Mouse (Mus musculus) ovary, adult 18-20 months (tissue): ENCODE data around the gene Mef2c.
A peak's percentile ranks its signal among the peaks of the same experiment; 100 is the strongest.

ENCODE experiments used
- DNase-seq: peaks from one replicate; pipeline ENCODE4 v3.0.0; 2022; ENCODE audit warnings: low spot score, mixed read lengths

Mef2c gene

DNA sequence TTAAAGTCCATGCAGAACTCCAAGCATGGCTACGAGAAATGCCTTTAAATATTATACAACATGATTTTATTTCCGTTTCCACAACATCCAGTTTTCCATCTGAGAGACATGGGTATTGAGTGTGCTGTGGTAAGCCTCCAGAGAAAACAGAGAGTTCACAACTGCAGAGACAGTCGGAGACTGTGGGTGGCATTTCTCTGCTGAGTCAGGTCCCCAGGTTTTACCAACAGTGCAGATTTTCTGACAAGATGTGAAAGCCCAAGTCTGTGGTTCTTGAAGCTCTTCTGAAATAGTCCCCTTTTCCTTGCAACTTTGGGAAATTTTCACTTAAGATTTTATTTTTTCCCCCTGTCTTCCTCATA lies 105.7 kb downstream of the Mef2c start:
- no peak for DNase-seq

- no peak for DNase-seq
Observed at GRCm38 (mm10) chr13:83610124-83610523, 106.3 kb downstream of the Mef2c start.

- no peak for DNase-seq
Observed at GRCm38 (mm10) chr13:83612195-83612594, 108.4 kb downstream of the Mef2c start.

DNA sequence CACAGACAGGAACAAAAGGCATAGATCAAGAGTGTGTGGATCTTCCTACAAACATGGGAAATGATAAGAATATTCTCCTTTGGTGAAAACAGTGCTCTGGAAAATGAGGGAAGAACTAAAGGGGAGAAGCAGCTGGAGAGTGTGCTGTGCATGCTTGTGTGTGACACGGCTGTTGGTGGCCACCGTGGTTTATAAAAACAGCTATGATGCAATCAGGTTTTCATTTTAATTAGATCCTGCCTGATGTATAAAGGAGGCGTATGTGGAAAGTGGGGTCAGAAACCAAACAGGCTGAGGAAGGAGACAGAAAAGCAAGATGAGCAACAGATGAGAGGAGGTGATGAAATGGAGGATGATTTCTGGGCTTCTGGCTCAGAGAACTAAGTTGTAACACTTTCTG lies 112.0 kb downstream of the Mef2c start:
- no peak for DNase-seq

DNA sequence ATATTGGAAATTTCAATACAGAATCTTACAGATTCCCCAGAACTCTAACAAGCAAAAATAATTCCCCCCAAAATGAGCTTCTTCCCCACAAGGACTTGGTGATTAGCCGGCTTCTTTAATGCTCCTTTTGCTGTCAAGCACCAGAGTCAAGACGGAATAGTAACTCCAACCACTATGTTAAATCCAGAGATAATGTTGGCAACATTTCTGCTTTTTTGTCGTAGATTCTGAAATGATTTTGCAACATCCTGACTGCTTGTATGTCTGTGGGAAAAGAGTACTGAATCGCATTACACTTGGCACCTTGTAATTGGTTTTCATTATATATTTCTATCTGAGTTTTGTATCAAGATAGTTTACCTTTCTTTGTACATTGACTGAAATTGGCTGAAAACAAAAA lies 120.8 kb downstream of the Mef2c start:
- no peak for DNase-seq

- DNase-seq, result no peak
Observed at GRCm38 (mm10) chr13:83627429-83627828, 123.6 kb downstream of the Mef2c start.

DNA sequence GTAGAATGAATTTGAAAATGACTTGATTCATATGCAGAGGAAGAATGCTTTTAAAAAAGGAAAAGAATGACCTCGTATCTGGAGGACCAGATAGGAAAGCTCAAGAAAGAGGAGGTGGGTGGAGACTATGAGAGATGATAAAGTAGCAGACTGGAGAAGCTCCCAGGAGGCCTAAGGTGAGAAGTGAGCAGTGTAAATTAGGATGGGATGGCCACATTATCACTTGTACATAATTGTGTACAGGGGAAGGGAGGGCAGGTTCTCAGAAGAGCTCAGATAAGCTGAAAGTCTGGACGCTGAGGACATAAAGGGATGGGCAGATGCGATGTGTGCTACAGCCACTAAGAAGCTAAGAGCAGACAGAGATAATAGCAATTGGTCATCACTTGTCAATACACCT lies 124.3 kb downstream of the Mef2c start:
- DNase-seq, result no peak

GRCm38 (mm10) chr13:83633155-83633554 lies 129.3 kb downstream of the Mef2c start:
- DNase-seq, result no peak

- no peak for DNase-seq
Observed at GRCm38 (mm10) chr13:83635218-83635617, 131.4 kb downstream of the Mef2c start.

DNA sequence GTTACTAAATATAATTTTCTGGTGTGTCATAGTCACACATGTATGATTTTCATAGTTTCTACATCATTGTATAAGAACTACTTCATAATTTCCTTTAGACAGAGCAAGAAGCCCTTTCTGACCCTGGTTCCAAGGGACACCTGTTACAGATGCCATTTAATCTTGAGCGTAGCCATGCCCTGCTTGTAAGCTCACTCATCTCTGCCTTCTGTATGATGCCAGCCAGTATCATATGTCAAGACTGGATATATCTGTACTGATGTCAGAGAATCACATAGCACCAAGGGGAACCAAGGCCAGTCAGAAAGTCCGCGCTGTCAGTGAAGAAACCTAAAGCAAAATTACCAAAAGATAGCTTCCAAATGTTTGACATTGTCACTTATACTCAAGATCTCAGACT lies 133.8 kb downstream of the Mef2c start:
- DNase-seq, result no peak

DNA sequence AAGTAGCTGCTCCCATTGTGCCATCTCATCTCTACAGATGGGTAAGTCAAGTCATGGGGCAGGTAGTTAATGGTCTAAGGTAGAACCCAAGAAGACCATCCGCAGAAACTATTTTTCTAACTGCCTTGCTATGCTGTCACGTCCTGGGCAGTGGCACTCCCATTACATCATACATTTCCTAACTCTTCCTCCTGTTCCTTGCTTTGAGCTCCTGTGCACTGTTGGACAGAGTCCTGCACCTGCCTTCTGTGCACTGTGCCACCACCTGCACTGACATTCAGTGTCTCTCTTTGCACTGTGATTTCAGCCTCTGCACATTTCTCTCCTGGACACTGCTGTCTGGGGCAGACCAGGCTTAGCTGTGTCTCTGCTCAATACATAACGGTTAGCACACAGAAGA lies 134.9 kb downstream of the Mef2c start:
- DNase-seq, result no peak

DNA sequence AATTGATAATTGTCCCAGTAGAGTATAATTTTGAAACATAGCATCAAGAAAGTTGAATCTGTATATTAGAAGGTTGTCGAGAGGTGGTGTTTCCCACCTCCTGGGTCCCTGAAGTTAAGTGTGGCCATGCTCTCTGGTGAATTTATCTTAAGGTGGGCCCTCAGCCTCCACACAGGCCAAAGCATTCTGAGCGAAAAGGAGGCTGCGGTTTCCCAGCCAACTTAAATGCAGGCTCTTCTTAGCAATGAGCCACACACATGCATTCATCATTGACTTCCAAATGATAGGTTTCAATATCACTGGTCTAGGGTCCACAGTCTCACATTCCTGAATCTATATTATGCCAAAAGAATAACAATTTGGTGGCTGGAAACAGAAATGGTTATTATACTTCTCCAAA lies 145.2 kb downstream of the Mef2c start:
- no peak for DNase-seq

DNA sequence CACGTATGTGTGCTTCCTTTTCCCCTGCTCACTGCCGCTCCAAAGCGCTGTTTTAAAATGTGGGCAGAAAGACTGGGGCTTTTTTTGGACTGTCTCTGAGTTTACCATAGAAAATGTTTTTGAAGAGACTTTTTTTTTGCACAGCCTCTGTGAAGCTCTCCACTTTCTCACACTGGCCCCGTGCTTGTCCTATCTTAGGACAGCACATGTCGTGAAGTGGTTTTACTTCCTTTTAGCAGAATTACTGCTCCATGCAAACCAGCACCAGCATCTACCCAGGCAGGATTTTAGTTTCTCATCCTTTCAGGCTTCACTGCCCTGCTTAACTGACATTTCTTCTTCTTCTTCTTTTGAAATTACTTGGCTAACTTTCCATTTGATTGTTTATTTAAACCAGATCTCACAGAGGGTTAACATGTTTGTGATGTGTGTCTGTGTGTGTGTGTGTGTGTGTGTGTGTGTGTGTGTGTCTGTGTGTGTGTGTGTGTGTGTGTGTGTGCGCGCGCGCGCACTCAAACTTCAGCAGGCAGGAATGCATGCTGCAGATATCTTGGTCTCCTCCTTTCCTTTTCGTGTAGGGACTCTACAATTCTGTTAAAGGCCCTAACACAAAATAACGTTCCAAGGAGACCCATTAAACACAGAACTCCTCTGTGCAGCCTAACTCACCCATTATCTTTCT lies 146.1 kb downstream of the Mef2c start:
- no peak for DNase-seq

DNA sequence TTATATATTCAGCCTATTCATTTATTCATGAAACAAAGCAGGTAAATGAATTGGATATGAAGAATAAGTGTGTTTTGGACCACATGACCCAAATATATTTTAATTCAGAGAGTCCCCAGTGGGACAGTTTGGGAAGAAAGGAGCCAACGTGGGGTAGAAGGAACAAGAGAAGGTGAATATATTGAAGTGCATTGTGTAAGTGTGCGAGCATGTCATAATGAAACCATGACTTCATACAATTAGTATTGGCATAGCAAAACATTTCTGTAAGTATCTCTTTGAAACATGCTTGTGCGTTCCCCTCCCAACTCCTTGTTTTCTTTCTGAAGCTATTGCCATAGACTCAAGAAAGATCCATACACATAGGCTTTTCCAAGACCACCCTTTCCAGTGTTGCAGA lies 147.0 kb downstream of the Mef2c start:
- DNase-seq, result no peak

- DNase-seq, result no peak
Observed at GRCm38 (mm10) chr13:83651941-83652548, 148.2 kb downstream of the Mef2c start.

GRCm38 (mm10) chr13:83652560-83652959 lies 148.7 kb downstream of the Mef2c start:
- no peak for DNase-seq

GRCm38 (mm10) chr13:83654889-83655769 lies 151.3 kb downstream of the Mef2c start:
- peak; percentile 42 for DNase-seq

GRCm38 (mm10) chr13:83656094-83656493 lies 152.3 kb downstream of the Mef2c start:
- no peak for DNase-seq

DNA sequence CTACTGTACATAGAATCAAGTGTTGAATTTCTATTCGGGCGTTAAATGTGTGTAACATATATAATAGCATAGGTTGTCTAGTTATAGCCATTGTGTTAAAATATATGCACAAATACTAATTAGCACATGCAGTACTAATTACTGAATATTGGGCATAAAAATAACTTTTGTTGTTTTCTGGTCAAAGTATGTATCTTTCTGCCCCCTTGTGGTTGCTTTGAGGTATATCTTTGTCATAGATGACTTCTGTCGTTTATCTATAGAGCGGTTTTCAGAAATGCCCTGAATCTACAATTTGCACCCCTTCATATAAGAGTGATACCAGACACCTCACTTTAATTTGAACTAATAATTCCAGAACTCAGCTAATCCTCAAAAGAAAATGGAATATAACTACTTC lies 152.9 kb downstream of the Mef2c start:
- DNase-seq, result no peak

DNA sequence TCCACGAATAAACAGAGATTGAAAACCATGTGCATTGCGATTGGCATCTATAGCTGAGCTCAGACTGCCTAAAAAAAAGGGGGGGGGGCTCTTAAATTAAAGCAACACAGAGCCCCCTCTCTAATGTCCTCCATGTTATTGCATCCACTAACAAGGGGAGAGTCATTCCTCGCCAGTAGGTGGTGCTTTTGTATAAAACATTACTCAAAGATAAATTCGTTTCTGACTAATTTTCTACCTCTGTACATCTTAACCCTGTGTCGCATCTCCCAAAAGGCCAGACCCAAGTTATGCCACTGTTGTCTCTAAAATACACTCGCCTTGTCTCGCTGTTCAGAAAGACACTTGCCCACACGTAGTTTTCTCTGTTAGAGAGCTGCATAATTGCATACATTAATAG lies 156.9 kb downstream of the Mef2c start:
- no peak for DNase-seq

GRCm38 (mm10) chr13:83661166-83661565 lies 157.3 kb downstream of the Mef2c start:
- DNase-seq, result no peak

DNA sequence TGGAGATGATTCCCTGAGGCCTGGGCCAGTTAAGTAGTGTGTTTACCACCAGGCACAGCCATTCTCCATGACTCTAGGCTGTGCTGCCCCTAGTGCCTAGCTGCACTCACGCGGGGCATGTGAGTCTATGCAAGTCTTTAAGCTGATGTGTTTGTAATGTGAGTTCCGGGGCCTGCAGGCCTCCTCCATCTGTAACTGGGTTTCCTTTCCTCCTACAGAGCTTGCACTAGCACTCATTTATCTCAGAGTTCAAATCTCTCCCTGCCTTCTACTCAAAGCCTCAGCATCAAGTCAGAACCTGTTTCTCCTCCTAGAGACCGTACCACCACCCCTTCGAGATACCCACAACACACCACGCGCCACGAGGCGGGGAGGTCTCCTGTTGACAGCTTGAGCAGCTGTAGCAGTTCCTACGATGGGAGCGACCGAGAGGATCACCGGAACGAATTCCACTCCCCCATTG lies 158.3 kb downstream of the Mef2c start:
- no peak for DNase-seq

- DNase-seq, result no peak
Observed at GRCm38 (mm10) chr13:83666179-83666578, 162.3 kb downstream of the Mef2c start.
